Mouse (Mus musculus): ENCODE data around the gene Nfib. TPM values are rescaled to one million over a fixed set of nuclear protein-coding genes. Genes with fewer than 3 reads are reported as not detected.

The Nfib gene
- polyA plus RNA-seq, 1 experiment: 7.7 TPM

- TF ChIP-seq TCF3 (IDR thresholded peaks at IDR 0.05; ENCODE audit: insufficient read length, low read depth): no peak
- TF ChIP-seq POLR2AphosphoS2 (IDR thresholded peaks at IDR 0.05; ENCODE audit: insufficient read length, low read depth): no peak
- TF ChIP-seq USF1 (IDR thresholded peaks at IDR 0.05; ENCODE audit: low read depth): no peak
- Histone ChIP-seq H3ac (ENCODE audit: control insufficient read depth, insufficient read length) (no peak overlapping the region), H3K79me2 (ENCODE audit: control insufficient read depth, insufficient read depth) (peaks cover 51% of the 10 kb centered on the region), H3K4me2 (ENCODE audit: low read depth) (no peak overlapping the region), H3K4me3 (no peak overlapping the region), H3K27me3 (ENCODE audit: control insufficient read depth, insufficient read depth, insufficient read length) (no peaks in the 10 kb centered on the region), H3K36me3 (ENCODE audit: control insufficient read depth, insufficient read depth) (no peaks in the 10 kb centered on the region)
Observed at GRCm38 (mm10) chr4:82474334-82474733, 231.2 kb downstream of the Nfib start.

GRCm38 (mm10) chr4:82470938-82471320, 234.6 kb downstream of the Nfib start:
- no peak overlapping the region for H3K4me3 ChIP-seq
- H3K36me3 ChIP-seq (ENCODE audit: control insufficient read depth, insufficient read depth): no peaks in the 10 kb centered on the region
- H3K4me2 ChIP-seq (ENCODE audit: low read depth): peak overlapping the region; percentile 32
- no peak for TF ChIP-seq SRF (IDR thresholded peaks at IDR 0.05; ENCODE audit: control insufficient read depth, insufficient read length, low read depth)
- TF ChIP-seq E2F4 (IDR thresholded peaks at IDR 0.05; ENCODE audit: insufficient read depth): no peak
- TF ChIP-seq POLR2AphosphoS2 (IDR thresholded peaks at IDR 0.05; ENCODE audit: insufficient read length, low read depth): no peak
- no peaks in the 10 kb centered on the region for H3K27me3 ChIP-seq (ENCODE audit: control insufficient read depth, insufficient read depth, insufficient read length)
- peaks cover 61% of the 10 kb centered on the region for H3K79me2 ChIP-seq (ENCODE audit: control insufficient read depth, insufficient read depth)
- H3ac ChIP-seq (ENCODE audit: control insufficient read depth, insufficient read length): no peak overlapping the region

GRCm38 (mm10) chr4:82470212-82470937, 235.2 kb downstream of the Nfib start:
- H3K4me3 ChIP-seq: no peak overlapping the region
- H3K27me3 ChIP-seq (ENCODE audit: control insufficient read depth, insufficient read depth, insufficient read length): no peaks in the 10 kb centered on the region
- H3K4me2 ChIP-seq (ENCODE audit: low read depth): peak overlapping the region; percentile 32
- H3ac ChIP-seq (ENCODE audit: control insufficient read depth, insufficient read length): no peak overlapping the region
- H3K79me2 ChIP-seq (ENCODE audit: control insufficient read depth, insufficient read depth): peaks cover 65% of the 10 kb centered on the region
- TF ChIP-seq MYOG (IDR thresholded peaks at IDR 0.05; ENCODE audit: control insufficient read depth in 1 of 3, insufficient read depth in 1 of 3, insufficient read length in 2 of 3, low read depth in 2 of 3): no peak
- no peak for TF ChIP-seq MYOD1 (IDR thresholded peaks at IDR 0.05; ENCODE audit: control insufficient read depth in 1 of 3, insufficient read length in 2 of 3, low read depth in 2 of 3)
- no peak for TF ChIP-seq POLR2A (IDR thresholded peaks at IDR 0.05; ENCODE audit: insufficient read length, low read depth)
- H3K36me3 ChIP-seq (ENCODE audit: control insufficient read depth, insufficient read depth): no peaks in the 10 kb centered on the region

GRCm38 (mm10) chr4:82468944-82469343, 236.6 kb downstream of the Nfib start:
- H3K4me2 ChIP-seq (ENCODE audit: low read depth): no peak overlapping the region
- H3K27me3 ChIP-seq (ENCODE audit: control insufficient read depth, insufficient read depth, insufficient read length): no peaks in the 10 kb centered on the region
- no peaks in the 10 kb centered on the region for H3K36me3 ChIP-seq (ENCODE audit: control insufficient read depth, insufficient read depth)
- peaks cover 73% of the 10 kb centered on the region for H3K79me2 ChIP-seq (ENCODE audit: control insufficient read depth, insufficient read depth)
- H3K4me3 ChIP-seq: no peak overlapping the region
- TF ChIP-seq POLR2A (IDR thresholded peaks at IDR 0.05; ENCODE audit: insufficient read length, low read depth) (no peak), POLR2AphosphoS2 (IDR thresholded peaks at IDR 0.05; ENCODE audit: insufficient read length, low read depth) (no peak), MAX (IDR thresholded peaks at IDR 0.05; ENCODE audit: low read depth) (no peak), USF1 (IDR thresholded peaks at IDR 0.05; ENCODE audit: low read depth) (no peak), TCF3 (IDR thresholded peaks at IDR 0.05; ENCODE audit: insufficient read length, low read depth) (no peak), CEBPB (IDR thresholded peaks at IDR 0.05; ENCODE audit: insufficient read depth, poor library complexity, severe bottlenecking) (no peak), REST (IDR thresholded peaks at IDR 0.05; ENCODE audit: insufficient read depth, insufficient read length) (no peak), MYOG (IDR thresholded peaks at IDR 0.05; ENCODE audit: control insufficient read depth in 1 of 3, insufficient read depth in 1 of 3, insufficient read length in 2 of 3, low read depth in 2 of 3) (no peak), E2F4 (IDR thresholded peaks at IDR 0.05; ENCODE audit: insufficient read depth) (no peak), MYOD1 (IDR thresholded peaks at IDR 0.05; ENCODE audit: control insufficient read depth in 1 of 3, insufficient read length in 2 of 3, low read depth in 2 of 3) (no peak), TCF12 (IDR thresholded peaks at IDR 0.05; ENCODE audit: insufficient read depth, poor library complexity, severe bottlenecking) (no peak), SRF (IDR thresholded peaks at IDR 0.05; ENCODE audit: control insufficient read depth, insufficient read length, low read depth) (no peak)
- H3ac ChIP-seq (ENCODE audit: control insufficient read depth, insufficient read length): no peak overlapping the region

- no peak overlapping the region for H3ac ChIP-seq (ENCODE audit: control insufficient read depth, insufficient read length)
- no peak overlapping the region for H3K4me3 ChIP-seq
- peaks cover 75% of the 10 kb centered on the region for H3K79me2 ChIP-seq (ENCODE audit: control insufficient read depth, insufficient read depth)
- no peaks in the 10 kb centered on the region for H3K36me3 ChIP-seq (ENCODE audit: control insufficient read depth, insufficient read depth)
- H3K27me3 ChIP-seq (ENCODE audit: control insufficient read depth, insufficient read depth, insufficient read length): no peaks in the 10 kb centered on the region
- TF ChIP-seq SRF (IDR thresholded peaks at IDR 0.05; ENCODE audit: control insufficient read depth, insufficient read length, low read depth) (no peak), POLR2AphosphoS2 (IDR thresholded peaks at IDR 0.05; ENCODE audit: insufficient read length, low read depth) (no peak), MYOD1 (IDR thresholded peaks at IDR 0.05; ENCODE audit: control insufficient read depth in 1 of 3, insufficient read length in 2 of 3, low read depth in 2 of 3) (no peak)
- H3K4me2 ChIP-seq (ENCODE audit: low read depth): no peak overlapping the region
Observed at GRCm38 (mm10) chr4:82466717-82467116, 238.8 kb downstream of the Nfib start.

GRCm38 (mm10) chr4:82466144-82466543, 239.4 kb downstream of the Nfib start:
- H3K79me2 ChIP-seq (ENCODE audit: control insufficient read depth, insufficient read depth): peaks cover 75% of the 10 kb centered on the region
- H3K4me2 ChIP-seq (ENCODE audit: low read depth): no peak overlapping the region
- H3ac ChIP-seq (ENCODE audit: control insufficient read depth, insufficient read length): no peak overlapping the region
- TF ChIP-seq POLR2AphosphoS2 (IDR thresholded peaks at IDR 0.05; ENCODE audit: insufficient read length, low read depth) (no peak), E2F4 (IDR thresholded peaks at IDR 0.05; ENCODE audit: insufficient read depth) (no peak), TCF3 (IDR thresholded peaks at IDR 0.05; ENCODE audit: insufficient read length, low read depth) (no peak), REST (IDR thresholded peaks at IDR 0.05; ENCODE audit: insufficient read depth, insufficient read length) (no peak), SRF (IDR thresholded peaks at IDR 0.05; ENCODE audit: control insufficient read depth, insufficient read length, low read depth) (no peak), CEBPB (IDR thresholded peaks at IDR 0.05; ENCODE audit: insufficient read depth, poor library complexity, severe bottlenecking) (no peak), USF1 (IDR thresholded peaks at IDR 0.05; ENCODE audit: low read depth) (no peak), POLR2A (IDR thresholded peaks at IDR 0.05; ENCODE audit: insufficient read length, low read depth) (no peak), MAX (IDR thresholded peaks at IDR 0.05; ENCODE audit: low read depth) (no peak), MYOD1 (IDR thresholded peaks at IDR 0.05; ENCODE audit: control insufficient read depth in 1 of 3, insufficient read length in 2 of 3, low read depth in 2 of 3) (no peak)
- no peaks in the 10 kb centered on the region for H3K36me3 ChIP-seq (ENCODE audit: control insufficient read depth, insufficient read depth)
- no peaks in the 10 kb centered on the region for H3K27me3 ChIP-seq (ENCODE audit: control insufficient read depth, insufficient read depth, insufficient read length)
- H3K4me3 ChIP-seq: no peak overlapping the region

Measured in myocyte (in vitro differentiated cells).